Mouse (Mus musculus) lung, adult 2 months (tissue): ENCODE results near the gene Kcnn3. TPM values are rescaled to one million over a fixed set of nuclear protein-coding genes. Genes with fewer than 3 reads are reported as not detected.
A peak's percentile ranks its signal among the peaks of the same experiment; 100 is the strongest.

ENCODE experiments used
- DNase-seq: peaks from one replicate; pipeline ENCODE4 v3.0.0; 2022
- H3K4me1 ChIP-seq: fragments of 200-500 bp; 2 replicates; pipeline ENCODE4 v1.6.1; 2011; ENCODE audit warnings: low read length; ENCODE audit not compliant: control insufficient read depth, insufficient read depth
- H3K4me3 ChIP-seq: fragments of 200-500 bp; replicated peaks from 2 replicates; pipeline ENCODE3; 2011; ENCODE audit warnings: low read depth, mild to moderate bottlenecking, control low read depth, low read length; ENCODE audit errors: extremely low read depth
- CTCF ChIP-seq: fragments of 200-500 bp; IDR thresholded peaks from 2 replicates; pipeline ENCODE4 v1.5.1; 2011; ENCODE audit warnings: mild to moderate bottlenecking, low read length, control low read depth; ENCODE audit not compliant: insufficient read depth
- POLR2A ChIP-seq: fragments of 200-500 bp; IDR thresholded peaks from 2 replicates; pipeline ENCODE4 v1.6.1; 2011; ENCODE audit warnings: low read depth, mild to moderate bottlenecking, control low read depth, low read length, borderline replicate concordance; ENCODE audit errors: extremely low read depth
- WGBS: fragments of 180-500 bp; shearing (Covaris S2); methylation state at CpG from one replicate; pipeline ENCODE4 v1.1.7; 2018; 5-methylcytosine and 5-hydroxymethylcytosine counted together
- polyA plus RNA-seq: library from polyadenylated mRNA; depleted of rRNA; stranded (reverse); fragments of >200 nt; gene quantifications from 2 replicates; pipeline ENCODE4 v1.2.3, GENCODE M21; 2012

Gene Kcnn3
- polyA plus RNA-seq, 1 experiment: 7.1 TPM

DNA sequence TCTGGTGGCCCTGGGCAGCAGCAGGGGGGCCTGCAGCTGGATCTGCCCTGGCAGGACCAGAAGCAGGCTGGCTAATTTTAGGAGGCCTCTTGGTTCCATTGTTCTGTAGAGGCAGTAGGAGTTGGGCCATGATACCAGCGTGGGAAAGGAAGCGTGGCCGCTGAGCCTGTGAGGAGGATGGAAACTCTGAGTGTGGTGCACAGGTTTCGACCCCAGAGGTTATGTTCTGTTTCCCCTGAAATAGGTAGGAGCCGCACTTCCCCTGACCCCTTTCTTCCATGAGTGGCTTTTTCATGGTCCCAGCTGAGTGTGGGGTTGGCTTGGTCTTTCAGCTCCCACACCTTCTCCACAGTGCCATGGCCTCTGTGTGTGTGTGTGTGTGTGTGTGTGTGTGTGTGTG, 28.4 kb upstream of the Kcnn3 start:
- no peaks in the 10 kb centered on the region for H3K4me1 ChIP-seq
- 82% methylated on average over 5 of the region's 5 CpGs for WGBS
- TF ChIP-seq CTCF: no peak
- TF ChIP-seq POLR2A: no peak
- no peak for DNase-seq
- H3K4me3 ChIP-seq: no peak overlapping the region

DNA sequence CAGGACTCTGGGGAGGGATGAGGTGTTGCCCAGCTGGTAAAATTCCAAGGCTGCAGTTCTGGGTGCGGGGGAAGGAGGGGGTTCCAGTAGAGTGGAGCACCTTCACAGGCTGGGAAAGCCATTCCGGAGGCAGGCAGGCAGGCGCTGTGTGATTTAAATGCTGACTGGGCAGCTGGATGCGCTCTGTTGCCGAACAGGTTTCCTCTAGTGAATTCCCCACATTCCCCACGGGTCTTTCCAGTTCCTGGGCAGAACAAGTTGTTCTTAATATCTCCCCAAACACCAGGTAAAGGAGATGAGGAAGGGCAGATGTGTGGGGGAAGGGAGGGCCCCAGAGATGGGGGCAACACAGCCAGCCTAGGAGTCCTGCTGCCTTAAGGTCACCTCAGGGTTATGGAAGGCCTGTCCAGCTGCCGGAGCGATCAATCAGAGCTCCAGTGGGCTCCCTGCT, 27.2 kb upstream of the Kcnn3 start:
- 48% methylated on average over 8 of the region's 8 CpGs for WGBS
- no peaks in the 10 kb centered on the region for H3K4me1 ChIP-seq
- peak; percentile 25 for DNase-seq
- no peak overlapping the region for H3K4me3 ChIP-seq
- TF ChIP-seq CTCF: no peak
- TF ChIP-seq POLR2A: no peak

DNA sequence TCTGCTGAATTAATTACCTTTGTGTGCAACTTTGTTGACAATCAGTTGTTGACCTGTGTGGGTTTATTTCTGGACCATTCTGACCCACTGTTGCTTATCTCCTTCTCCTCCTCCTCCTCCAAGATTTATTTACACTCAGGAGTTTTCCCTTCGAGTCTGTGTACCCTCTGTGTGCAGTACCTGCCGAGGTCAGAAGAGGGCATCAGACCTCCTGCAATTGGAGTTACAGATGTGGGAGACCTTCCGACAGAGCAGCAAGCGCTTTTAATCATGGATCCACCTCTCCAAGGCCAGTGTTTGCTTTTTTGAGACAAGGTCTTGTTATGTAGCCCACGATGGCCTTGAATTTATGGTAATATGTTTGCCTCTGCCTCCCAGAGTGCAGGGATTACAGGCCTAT, 25.3 kb upstream of the Kcnn3 start:
- DNase-seq: no peak
- TF ChIP-seq POLR2A (no peak), CTCF (no peak)
- Histone ChIP-seq H3K4me3 (no peak overlapping the region), H3K4me1 (no peaks in the 10 kb centered on the region)
- 81% methylated on average over 5 of the region's 5 CpGs for WGBS

DNA sequence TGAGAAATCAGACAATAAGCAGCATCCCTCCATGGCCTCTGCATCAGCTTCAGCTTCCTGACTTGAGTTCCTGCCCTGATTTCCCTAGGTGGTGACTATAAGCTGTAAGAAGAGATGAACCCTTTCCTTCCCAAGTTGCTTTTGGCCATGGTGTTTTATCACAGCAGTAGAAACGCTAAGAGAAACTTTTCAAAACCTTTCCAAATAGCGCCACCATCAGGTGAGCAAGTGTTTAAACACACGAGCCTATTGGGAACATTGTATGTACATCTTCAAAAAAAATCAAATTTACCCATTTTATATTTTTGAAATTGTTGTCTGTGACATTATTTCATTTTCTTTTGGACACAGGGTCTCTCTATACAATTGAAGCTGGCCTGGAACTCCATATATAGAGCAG, 23.6 kb upstream of the Kcnn3 start:
- no peak for DNase-seq
- 71% methylated on average over 3 of the region's 3 CpGs for WGBS
- no peak for TF ChIP-seq CTCF
- Histone ChIP-seq H3K4me3 (no peak overlapping the region), H3K4me1 (no peaks in the 10 kb centered on the region)

DNA sequence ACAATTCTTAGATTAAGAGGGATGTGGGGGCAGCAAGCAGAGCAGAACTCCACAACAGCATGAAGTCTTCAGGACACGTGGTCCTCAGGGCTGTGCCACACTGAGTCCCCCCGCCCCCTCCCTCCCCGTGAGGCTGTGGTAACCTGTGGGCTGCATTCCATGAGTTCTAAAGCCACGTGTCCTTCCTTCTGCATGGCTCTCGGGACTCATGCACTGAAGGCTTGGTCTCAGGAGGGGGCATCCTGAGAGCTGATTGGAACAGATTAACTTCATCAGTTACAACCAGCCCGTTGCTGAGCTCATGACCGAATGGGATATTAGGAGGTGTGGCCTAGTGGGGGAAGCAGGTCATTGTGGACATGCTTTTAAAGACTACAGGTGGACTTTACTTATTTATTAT, 20.3 kb upstream of the Kcnn3 start:
- TF ChIP-seq CTCF: no peak
- no peak for TF ChIP-seq POLR2A
- DNase-seq: no peak
- WGBS: 38% methylated on average over 7 of the region's 7 CpGs
- Histone ChIP-seq H3K4me3 (no peak overlapping the region), H3K4me1 (no peaks in the 10 kb centered on the region)

DNA sequence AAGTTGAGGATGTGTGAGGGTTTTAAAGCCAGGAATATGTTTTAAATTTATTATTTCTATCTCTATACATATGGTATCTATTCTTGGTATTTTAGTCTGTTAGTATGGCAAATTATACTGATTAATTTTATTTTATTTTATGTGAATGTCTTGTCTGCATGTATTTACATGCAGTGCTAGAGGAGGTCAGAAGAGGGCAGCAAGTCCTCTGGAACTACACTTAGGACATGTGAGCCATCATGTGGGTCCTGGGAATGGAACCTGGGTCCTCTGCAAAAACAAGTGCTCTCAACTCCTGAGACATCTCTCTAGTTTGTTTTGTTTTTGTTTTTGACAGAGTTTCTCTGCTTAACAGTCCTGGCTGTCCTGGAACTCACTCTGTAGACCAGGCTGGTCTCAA, 18.5 kb upstream of the Kcnn3 start:
- Histone ChIP-seq H3K4me3 (no peak overlapping the region), H3K4me1 (no peaks in the 10 kb centered on the region)
- no peak for TF ChIP-seq POLR2A
- no peak for TF ChIP-seq CTCF
- DNase-seq: no peak

DNA sequence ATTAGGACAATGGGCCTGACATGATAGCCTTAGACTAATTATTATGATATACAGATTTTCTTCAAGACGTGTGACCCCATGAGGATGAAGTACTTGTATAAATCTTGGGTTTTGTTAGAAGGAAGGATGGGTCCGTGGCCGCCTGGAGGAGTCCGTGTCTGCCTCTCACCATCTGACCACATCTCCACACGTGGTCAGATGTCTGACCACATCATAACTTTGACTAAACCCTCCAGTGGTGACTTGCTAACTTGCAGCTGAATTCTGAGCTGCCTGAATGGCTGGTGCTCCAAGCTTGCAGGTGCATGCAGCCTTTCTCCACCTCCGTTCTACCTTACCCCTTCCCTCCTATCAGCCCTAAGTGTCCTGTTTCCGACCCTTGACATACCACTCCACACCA, 17.4 kb upstream of the Kcnn3 start:
- TF ChIP-seq CTCF: no peak
- no peak for TF ChIP-seq POLR2A
- Histone ChIP-seq H3K4me1 (no peaks in the 10 kb centered on the region), H3K4me3 (no peak overlapping the region)
- 59% methylated on average over 7 of the region's 7 CpGs for WGBS
- no peak for DNase-seq

DNA sequence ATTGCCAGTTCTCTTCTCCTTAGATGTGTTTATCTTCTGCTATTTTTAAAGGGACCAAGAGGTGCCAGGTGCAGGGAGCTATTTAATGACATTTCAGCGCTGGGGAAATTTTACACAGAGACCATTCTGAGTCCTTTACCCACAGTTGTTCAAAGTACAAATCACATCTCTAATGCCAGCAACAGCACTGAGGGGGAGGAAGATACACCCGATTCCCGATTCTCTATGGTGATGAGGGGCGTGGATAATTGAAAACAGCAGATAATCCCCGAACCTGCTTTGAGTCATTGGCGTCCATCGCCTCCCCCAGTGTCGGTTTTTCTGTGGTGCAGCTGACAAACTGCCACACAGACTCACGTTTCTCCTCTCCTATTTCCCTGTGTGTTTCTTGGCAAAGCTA, 11.9 kb upstream of the Kcnn3 start:
- Histone ChIP-seq H3K4me1 (no peaks in the 10 kb centered on the region), H3K4me3 (no peak overlapping the region)
- TF ChIP-seq CTCF (no peak), POLR2A (no peak)
- 37% methylated on average over 9 of the region's 9 CpGs for WGBS
- DNase-seq: no peak

DNA sequence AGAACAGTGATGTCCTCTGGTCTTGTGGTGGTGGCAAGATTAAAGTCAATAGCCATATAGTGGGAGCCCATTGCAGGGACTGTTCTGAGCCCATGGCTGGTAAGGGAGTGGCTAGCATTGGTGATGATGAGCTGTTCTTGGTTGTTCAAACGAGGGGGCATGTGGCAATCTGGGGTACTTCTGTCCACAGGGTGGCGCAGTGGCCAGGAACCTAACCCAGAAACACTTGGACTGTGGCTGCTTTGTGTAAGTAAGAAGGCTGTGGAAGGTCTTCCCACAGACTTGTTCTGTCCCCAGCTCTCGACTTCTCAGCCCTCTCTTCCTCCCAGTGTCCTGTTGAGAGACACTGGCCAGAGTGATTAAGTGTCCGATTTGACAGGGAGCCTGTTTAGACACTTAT, 9.0 kb upstream of the Kcnn3 start:
- Histone ChIP-seq H3K4me3 (no peak overlapping the region), H3K4me1 (no peaks in the 10 kb centered on the region)
- TF ChIP-seq CTCF (peak; percentile 56), POLR2A (no peak)
- no peak for DNase-seq
- WGBS: 21% methylated on average over 4 of the region's 4 CpGs

DNA sequence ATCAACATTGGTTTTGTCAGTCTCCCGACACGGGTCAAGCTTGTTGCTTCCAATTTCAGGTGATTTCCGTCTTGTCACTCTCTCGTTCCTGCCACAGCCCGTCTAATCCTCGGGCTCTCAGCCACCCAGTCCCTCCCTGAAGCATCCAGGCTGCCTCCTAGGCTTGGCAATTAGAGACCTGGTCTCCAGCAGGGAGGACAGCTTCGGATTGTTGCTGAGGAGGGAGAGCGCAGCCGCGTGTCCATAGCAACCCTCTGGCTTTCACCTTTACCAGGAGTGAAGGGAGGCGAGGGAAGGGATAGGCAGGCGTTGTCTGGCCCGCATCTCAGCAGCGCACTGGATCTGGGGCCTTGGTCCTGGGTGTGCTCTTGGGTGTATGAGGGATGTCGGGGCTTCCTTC, 8.6 kb upstream of the Kcnn3 start:
- TF ChIP-seq CTCF (no peak), POLR2A (no peak)
- 34% methylated on average over 15 of the region's 15 CpGs for WGBS
- H3K4me3 ChIP-seq: no peak overlapping the region
- no peaks in the 10 kb centered on the region for H3K4me1 ChIP-seq
- no peak for DNase-seq

DNA sequence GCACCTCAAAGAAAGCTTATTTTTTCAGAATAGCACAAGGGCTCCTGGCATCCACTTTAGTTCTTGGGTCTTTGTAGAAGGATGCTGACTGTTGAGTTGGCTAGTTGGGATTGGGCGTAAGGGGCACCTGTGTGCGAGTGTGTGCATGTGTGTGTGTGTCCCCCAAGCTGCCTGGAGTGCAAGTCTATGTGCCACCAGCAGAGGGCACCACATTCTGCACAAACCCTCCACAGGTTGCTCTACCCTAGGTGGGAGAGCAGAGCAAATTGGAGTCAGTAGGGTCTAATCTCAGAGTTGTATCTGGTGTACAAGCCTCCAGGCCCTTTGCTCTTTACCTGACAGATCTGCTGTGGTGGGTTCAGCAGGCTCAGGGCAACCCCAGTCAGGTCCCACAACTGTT, 7.7 kb upstream of the Kcnn3 start:
- DNase-seq: no peak
- Histone ChIP-seq H3K4me1 (no peaks in the 10 kb centered on the region), H3K4me3 (no peak overlapping the region)
- WGBS: 100% methylated on average over 2 of the region's 2 CpGs
- no peak for TF ChIP-seq POLR2A
- TF ChIP-seq CTCF: peak; percentile 66
